Mouse (Mus musculus): ENCODE results near the gene Ykt6. TPM values are rescaled to one million over a fixed set of nuclear protein-coding genes. Genes with fewer than 3 reads are reported as not detected.
"Not testable (repeated sequence)": the region's sequence is repeated elsewhere in the genome, so short reads cannot be mapped to it uniquely, and the experiment has no call there.

Ykt6 gene
- polyA plus RNA-seq, 1 experiment from 2014 or later: 32.6 TPM

DNA sequence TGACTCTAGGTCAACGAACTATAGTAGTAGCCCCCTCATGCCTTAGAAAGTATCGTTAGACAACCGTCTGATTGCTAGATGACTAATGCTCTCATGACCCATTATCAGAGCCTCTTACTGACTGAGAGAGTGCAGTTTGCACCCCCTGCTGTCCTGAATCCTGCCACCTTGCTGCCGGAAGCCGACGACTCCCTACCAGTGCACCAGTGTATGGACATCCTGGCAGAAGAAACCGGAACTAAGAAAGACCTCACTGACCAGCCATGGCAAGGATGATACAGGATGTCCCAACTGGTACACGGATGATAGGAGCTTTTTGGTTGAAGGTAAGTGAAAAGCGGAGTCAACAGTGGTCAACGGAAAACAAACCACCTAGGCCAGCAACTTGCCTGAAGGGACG, 21.0 kb upstream of the Ykt6 start:
- H3K9ac ChIP-seq (ENCODE audit: low read length); H3K4me3 ChIP-seq (ENCODE audit: low read depth, low read length); H3K27me3 ChIP-seq (ENCODE audit: control insufficient read depth, insufficient read depth, low read length); DNase-seq (ENCODE audit: low spot score); H3K9me3 ChIP-seq (ENCODE audit: control insufficient read depth, low read length); ATAC-seq (ENCODE audit: insufficient read depth, low FRiP score, low TSS enrichment); H3K4me2 ChIP-seq (ENCODE audit: low read depth); H3K36me3 ChIP-seq (ENCODE audit: control insufficient read depth, insufficient read depth, low read length); H3K27ac ChIP-seq (ENCODE audit: low read depth, low read length); H3K4me1 ChIP-seq (ENCODE audit: control insufficient read depth, insufficient read depth, low read length): not testable (repeated sequence)
- 94% methylated on average over 11 of the region's 11 CpGs for WGBS

DNA sequence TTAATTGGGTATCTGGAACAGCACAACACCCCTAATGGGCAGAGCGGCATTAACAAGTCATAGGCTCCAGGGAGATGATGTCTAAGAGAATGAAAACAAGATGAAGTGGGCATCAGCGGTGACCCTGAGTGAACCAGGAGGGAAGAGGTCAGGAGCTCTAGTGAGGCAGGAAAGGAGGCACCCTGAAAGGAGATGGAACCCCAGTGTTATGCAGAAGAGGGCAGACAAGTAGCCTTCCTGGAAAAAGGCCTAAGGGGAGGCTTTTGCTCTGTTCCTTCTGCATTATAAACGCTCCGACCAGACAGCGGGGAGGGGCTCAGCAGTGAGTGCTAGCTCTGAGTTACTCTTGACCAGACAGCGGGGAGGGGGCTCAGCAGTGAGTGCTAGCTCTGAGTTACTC, 12.5 kb upstream of the Ykt6 start:
- H3K4me2 ChIP-seq (ENCODE audit: low read depth): no peak overlapping the region
- no peak overlapping the region for H3K27ac ChIP-seq (ENCODE audit: low read depth, low read length)
- no peak overlapping the region for H3K4me3 ChIP-seq (ENCODE audit: low read depth, low read length)
- DNase-seq (ENCODE audit: low spot score): no peak
- no peak overlapping the region for H3K9ac ChIP-seq (ENCODE audit: low read length)
- ATAC-seq (ENCODE audit: insufficient read depth, low FRiP score, low TSS enrichment): no peak
- H3K27me3 ChIP-seq (ENCODE audit: control insufficient read depth, insufficient read depth, low read length): no peaks in the 10 kb centered on the region
- no peaks in the 10 kb centered on the region for H3K4me1 ChIP-seq (ENCODE audit: control insufficient read depth, insufficient read depth, low read length)
- H3K36me3 ChIP-seq (ENCODE audit: control insufficient read depth, insufficient read depth, low read length): no peaks in the 10 kb centered on the region
- H3K9me3 ChIP-seq (ENCODE audit: control insufficient read depth, low read length): no peaks in the 10 kb centered on the region
- WGBS: 58% methylated on average over 6 of the region's 6 CpGs

DNA sequence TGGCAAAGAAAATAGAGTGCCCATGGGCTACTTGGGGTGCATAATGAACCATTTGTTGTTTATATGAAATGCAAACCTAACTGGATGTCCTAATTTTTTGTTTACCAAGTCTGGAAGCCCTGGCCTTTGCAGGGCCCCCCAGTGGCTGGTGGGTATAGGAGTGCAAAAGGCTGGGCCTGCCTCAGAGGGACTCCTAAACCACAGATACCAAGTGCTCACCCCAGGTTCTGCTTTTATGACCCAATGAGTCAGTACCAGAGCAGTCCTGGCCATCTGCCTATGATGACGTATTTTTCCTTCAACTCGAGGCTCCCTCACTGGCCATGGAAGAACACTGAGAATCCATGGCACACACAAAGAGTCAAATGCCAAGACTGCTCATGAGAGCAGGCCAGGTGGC, 10.4 kb upstream of the Ykt6 start:
- Histone ChIP-seq H3K9ac (ENCODE audit: low read length) (no peak overlapping the region), H3K27me3 (ENCODE audit: control insufficient read depth, insufficient read depth, low read length) (no peaks in the 10 kb centered on the region), H3K4me3 (ENCODE audit: low read depth, low read length) (no peak overlapping the region), H3K27ac (ENCODE audit: low read depth, low read length) (no peak overlapping the region), H3K9me3 (ENCODE audit: control insufficient read depth, low read length) (no peaks in the 10 kb centered on the region), H3K36me3 (ENCODE audit: control insufficient read depth, insufficient read depth, low read length) (no peaks in the 10 kb centered on the region), H3K4me2 (ENCODE audit: low read depth) (no peak overlapping the region), H3K4me1 (ENCODE audit: control insufficient read depth, insufficient read depth, low read length) (0 out of 2 replicates have a peak, but pooled peaks cover 4% of the 10 kb centered on the region)
- DNase-seq (ENCODE audit: low spot score) (no peak), ATAC-seq (ENCODE audit: insufficient read depth, low FRiP score, low TSS enrichment) (no peak)
- WGBS: 76% methylated on average over 2 of the region's 2 CpGs

DNA sequence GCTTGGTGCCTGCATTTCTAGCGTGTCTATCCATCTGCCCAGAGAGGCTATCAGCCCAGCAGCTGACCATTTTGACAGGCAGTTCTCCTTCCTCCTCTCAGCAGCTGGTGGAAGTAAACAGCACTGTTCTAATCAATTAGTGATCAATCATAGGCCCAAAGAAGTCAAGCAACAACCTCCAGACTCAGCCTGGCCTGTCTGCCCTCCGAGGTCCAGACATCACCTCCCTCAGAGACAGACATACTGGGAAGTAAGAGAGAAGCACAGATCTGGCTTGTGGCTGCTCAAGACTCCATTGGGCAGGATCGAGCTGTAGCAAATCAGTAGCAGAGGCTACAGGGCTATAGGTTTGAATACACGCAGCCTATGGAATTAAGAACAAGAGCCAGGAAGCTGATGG, 7.7 kb upstream of the Ykt6 start:
- Histone ChIP-seq H3K27ac (ENCODE audit: low read depth, low read length) (no peak overlapping the region), H3K9me3 (ENCODE audit: control insufficient read depth, low read length) (no peaks in the 10 kb centered on the region), H3K4me1 (ENCODE audit: control insufficient read depth, insufficient read depth, low read length) (0 out of 2 replicates have a peak, but pooled peaks cover 5% of the 10 kb centered on the region), H3K4me3 (ENCODE audit: low read depth, low read length) (no peak overlapping the region), H3K27me3 (ENCODE audit: control insufficient read depth, insufficient read depth, low read length) (no peaks in the 10 kb centered on the region), H3K36me3 (ENCODE audit: control insufficient read depth, insufficient read depth, low read length) (no peaks in the 10 kb centered on the region), H3K4me2 (ENCODE audit: low read depth) (no peak overlapping the region), H3K9ac (ENCODE audit: low read length) (no peak overlapping the region)
- WGBS: 58% methylated on average over 4 of the region's 4 CpGs
- DNase-seq (ENCODE audit: low spot score) (no peak), ATAC-seq (ENCODE audit: insufficient read depth, low FRiP score, low TSS enrichment) (no peak)

DNA sequence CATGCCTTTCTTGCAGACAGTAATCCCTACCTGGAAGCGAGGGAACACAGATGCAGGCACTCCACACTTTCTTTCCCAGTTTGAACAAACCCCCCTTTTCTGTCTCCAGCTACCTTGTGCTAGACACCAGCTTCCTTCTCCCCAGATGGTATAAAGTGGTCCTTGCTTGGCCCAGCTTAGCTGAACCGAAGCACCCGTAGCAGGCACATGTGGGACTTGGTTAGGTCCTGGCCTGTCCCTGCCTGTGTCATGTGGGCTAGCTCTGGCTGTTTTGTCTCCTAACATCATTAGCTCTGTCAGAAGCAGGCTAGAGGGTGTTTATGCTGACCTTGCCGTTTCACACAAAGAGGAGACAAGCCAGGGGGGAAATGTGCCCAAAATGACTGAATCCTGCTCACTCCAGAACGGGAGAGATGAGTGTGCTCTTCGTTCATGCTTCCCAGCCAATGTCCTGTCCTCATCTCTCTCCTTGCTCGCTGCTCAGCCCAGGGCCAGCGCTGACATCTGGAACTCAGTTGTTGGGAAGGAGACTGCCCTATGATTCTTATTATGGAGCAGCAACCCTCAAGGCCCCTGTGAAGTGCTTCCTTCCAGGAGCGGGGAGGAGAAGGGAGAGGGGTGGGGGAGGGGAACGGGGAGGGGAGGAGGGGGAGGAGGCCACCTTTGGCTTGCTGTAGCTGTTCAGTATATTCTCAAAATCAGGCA, 6.8 kb upstream of the Ykt6 start:
- 63% methylated on average over 9 of the region's 10 CpGs for WGBS
- Histone ChIP-seq H3K9ac (ENCODE audit: low read length) (no peak overlapping the region), H3K27me3 (ENCODE audit: control insufficient read depth, insufficient read depth, low read length) (no peaks in the 10 kb centered on the region), H3K27ac (ENCODE audit: low read depth, low read length) (no peak overlapping the region), H3K36me3 (ENCODE audit: control insufficient read depth, insufficient read depth, low read length) (no peaks in the 10 kb centered on the region), H3K4me3 (ENCODE audit: low read depth, low read length) (no peak overlapping the region), H3K9me3 (ENCODE audit: control insufficient read depth, low read length) (no peaks in the 10 kb centered on the region), H3K4me2 (ENCODE audit: low read depth) (no peak overlapping the region), H3K4me1 (ENCODE audit: control insufficient read depth, insufficient read depth, low read length) (0 out of 2 replicates have a peak, but pooled peaks cover 5% of the 10 kb centered on the region)
- no peak for DNase-seq (ENCODE audit: low spot score)
- no peak for ATAC-seq (ENCODE audit: insufficient read depth, low FRiP score, low TSS enrichment)

DNA sequence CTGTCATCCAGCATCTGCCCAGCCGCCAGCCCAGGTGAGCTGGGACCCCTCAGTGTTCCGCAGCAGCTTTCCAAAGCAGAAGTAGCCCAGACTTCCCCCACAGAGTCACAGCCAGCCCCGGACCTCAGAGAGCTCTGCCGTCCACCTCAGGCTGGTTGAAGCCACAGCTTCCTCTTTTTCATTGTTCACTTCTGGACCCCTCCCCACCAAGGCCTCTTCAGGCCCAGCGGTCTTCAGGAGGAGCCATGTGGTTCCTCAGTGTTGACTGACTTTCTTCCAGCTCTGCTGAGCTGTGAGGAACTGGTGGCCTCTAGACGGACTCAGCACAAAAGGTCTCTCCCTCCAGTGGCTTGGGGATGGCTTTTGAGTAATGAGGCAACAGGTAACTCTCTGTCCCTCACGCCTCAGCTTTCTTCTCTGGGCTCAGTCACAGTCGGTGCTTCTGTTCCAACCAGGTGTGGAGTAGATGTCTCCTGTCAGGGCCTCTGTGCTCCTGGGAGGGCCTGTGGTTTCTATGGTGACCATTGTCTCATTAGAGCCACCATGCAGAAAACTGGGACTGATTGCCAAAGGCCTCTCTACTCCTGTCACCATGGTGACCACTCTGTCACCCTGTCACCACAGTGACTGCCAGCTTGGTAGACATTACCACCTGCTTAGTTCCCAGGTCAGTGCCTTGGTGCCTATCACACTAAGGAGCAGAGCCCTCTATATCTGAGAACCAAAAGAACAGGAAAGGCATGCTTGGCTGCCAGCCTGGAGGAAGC, 5.7 kb upstream of the Ykt6 start, which contains the start of gene Gck:
Gck (minus strand) TSS at position 496 of the 767 bp plus-strand sequence.
- DNase-seq (ENCODE audit: low spot score) (no peak), ATAC-seq (ENCODE audit: insufficient read depth, low FRiP score, low TSS enrichment) (no peak)
- no peaks in the 10 kb centered on the region for H3K9me3 ChIP-seq (ENCODE audit: control insufficient read depth, low read length)
- 0 out of 2 replicates have a peak, but pooled peaks cover 5% of the 10 kb centered on the region for H3K4me1 ChIP-seq (ENCODE audit: control insufficient read depth, insufficient read depth, low read length)
- no peak within 1 kb of the TSS for H3K27ac ChIP-seq (ENCODE audit: low read depth, low read length)
- H3K27me3 ChIP-seq (ENCODE audit: control insufficient read depth, insufficient read depth, low read length): no peaks in the 10 kb centered on the region
- no peak within 1 kb of the TSS for H3K4me2 ChIP-seq (ENCODE audit: low read depth)
- no peak within 1 kb of the TSS for H3K9ac ChIP-seq (ENCODE audit: low read length)
- no peaks in the 10 kb centered on the region for H3K36me3 ChIP-seq (ENCODE audit: control insufficient read depth, insufficient read depth, low read length)
- 61% methylated on average over 8 of the region's 8 CpGs for WGBS
- no peak within 1 kb of the TSS for H3K4me3 ChIP-seq (ENCODE audit: low read depth, low read length)

DNA sequence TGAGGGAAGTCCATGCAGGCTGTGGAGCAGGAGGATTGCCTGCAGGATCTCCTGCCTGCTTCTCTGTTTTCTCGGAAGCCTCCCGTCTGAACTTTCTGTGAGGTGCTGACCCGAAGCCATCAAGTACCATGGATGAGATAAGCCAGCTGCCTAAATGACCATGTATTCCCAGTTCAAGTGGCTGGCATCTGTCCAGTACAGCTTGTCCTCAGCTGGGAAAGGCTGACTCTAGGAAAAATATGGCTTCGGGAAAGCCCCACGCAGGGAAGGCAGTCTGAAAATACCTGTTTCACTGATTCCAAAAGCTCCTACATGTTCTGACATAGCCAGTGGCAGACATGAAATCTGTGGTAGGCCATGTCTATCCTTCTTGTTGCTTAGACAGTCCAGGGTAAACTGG, 3.0 kb upstream of the Ykt6 start:
- 91% methylated on average over 5 of the region's 5 CpGs for WGBS

DNA sequence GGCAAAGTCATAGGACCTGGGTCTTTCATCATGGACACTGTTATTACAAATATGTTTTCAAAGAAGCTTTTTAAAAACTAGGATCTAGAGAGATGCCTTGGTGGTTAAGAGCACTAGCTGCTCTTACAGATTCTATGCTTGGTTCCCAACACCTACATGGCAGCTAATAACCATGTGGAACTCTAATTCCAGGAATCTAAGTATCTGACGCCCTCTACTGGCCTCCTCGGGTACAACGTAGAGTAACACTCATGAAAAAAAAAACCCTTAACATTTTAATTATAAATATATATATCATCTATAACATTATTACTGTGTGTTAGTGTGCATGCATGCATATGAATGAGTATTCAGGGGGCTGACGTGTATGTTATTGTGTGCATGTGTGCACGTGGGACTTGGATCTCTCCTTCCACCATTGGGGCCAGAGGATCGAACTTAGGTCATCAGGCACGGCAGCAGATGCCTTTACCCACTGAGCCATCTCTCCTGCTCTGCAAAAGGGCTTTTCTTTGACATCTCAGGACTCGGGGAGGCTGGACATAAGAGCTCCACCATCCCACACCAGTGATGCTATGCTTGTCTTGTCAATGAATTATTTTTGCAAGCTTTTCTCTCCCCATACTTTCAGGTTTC, 2.2 kb upstream of the Ykt6 start:
- WGBS: 34% methylated on average over 8 of the region's 8 CpGs
- Histone ChIP-seq H3K27me3 (ENCODE audit: control insufficient read depth, insufficient read depth, low read length) (no peaks in the 10 kb centered on the region), H3K9me3 (ENCODE audit: control insufficient read depth, low read length) (no peaks in the 10 kb centered on the region), H3K27ac (ENCODE audit: low read depth, low read length) (no peak overlapping the region), H3K4me3 (ENCODE audit: low read depth, low read length) (no peak overlapping the region), H3K9ac (ENCODE audit: low read length) (no peak overlapping the region), H3K36me3 (ENCODE audit: control insufficient read depth, insufficient read depth, low read length) (no peaks in the 10 kb centered on the region), H3K4me1 (ENCODE audit: control insufficient read depth, insufficient read depth, low read length) (peaks cover 10% of the 10 kb centered on the region), H3K4me2 (ENCODE audit: low read depth) (no peak overlapping the region)
- no peak for ATAC-seq (ENCODE audit: insufficient read depth, low FRiP score, low TSS enrichment)
- peak; percentile 54 for DNase-seq (ENCODE audit: low spot score)

More for the DNA sequence above, 3.0 kb upstream of the Ykt6 start:
- H3K4me2 ChIP-seq (ENCODE audit: low read depth): no peak overlapping the region
- H3K27me3 ChIP-seq (ENCODE audit: control insufficient read depth, insufficient read depth, low read length): no peaks in the 10 kb centered on the region
- no peaks in the 10 kb centered on the region for H3K9me3 ChIP-seq (ENCODE audit: control insufficient read depth, low read length)
- no peaks in the 10 kb centered on the region for H3K36me3 ChIP-seq (ENCODE audit: control insufficient read depth, insufficient read depth, low read length)
- ATAC-seq (ENCODE audit: insufficient read depth, low FRiP score, low TSS enrichment): no peak
- H3K27ac ChIP-seq (ENCODE audit: low read depth, low read length): no peak overlapping the region
- DNase-seq (ENCODE audit: low spot score): no peak
- H3K9ac ChIP-seq (ENCODE audit: low read length): no peak overlapping the region
- no peak overlapping the region for H3K4me3 ChIP-seq (ENCODE audit: low read depth, low read length)
- peaks cover 10% of the 10 kb centered on the region for H3K4me1 ChIP-seq (ENCODE audit: control insufficient read depth, insufficient read depth, low read length)
